Mouse (Mus musculus) thymus, adult 2 months (tissue): ENCODE data around the gene Mapkapk2. TPM values are rescaled to one million over a fixed set of nuclear protein-coding genes. Genes with fewer than 3 reads are reported as not detected.

ENCODE experiments used
- DNase-seq: peaks from one replicate; pipeline ENCODE4 v3.0.0; 2021
- H3K27ac ChIP-seq: fragments of 200-500 bp; 2 replicates; pipeline ENCODE4 v1.5.1; 2012; ENCODE audit warnings: low read length, control low read depth; ENCODE audit not compliant: control insufficient read depth, insufficient read depth
- H3K27me3 ChIP-seq: fragments of 200-500 bp; 2 replicates; pipeline ENCODE4 v1.6.1; 2012; ENCODE audit warnings: mild to moderate bottlenecking, low read length, moderate library complexity, mixed read lengths; ENCODE audit not compliant: control insufficient read depth, insufficient read depth
- H3K36me3 ChIP-seq: fragments of 200-500 bp; 2 replicates; pipeline ENCODE4 v1.6.1; 2012; ENCODE audit warnings: mild to moderate bottlenecking, low read length, moderate library complexity; ENCODE audit not compliant: control insufficient read depth, insufficient read depth
- H3K4me1 ChIP-seq: fragments of 200-500 bp; replicated peaks from 2 replicates; pipeline ENCODE4 v1.6.1; 2012; ENCODE audit warnings: low read length; ENCODE audit not compliant: control insufficient read depth, insufficient read depth
- H3K4me3 ChIP-seq: fragments of 200-500 bp; 2 replicates; pipeline ENCODE4 v1.5.1; 2012; ENCODE audit warnings: mild to moderate bottlenecking, low read length, control low read depth, moderate library complexity; ENCODE audit not compliant: control insufficient read depth, insufficient read depth
- CTCF ChIP-seq: fragments of 200-500 bp; IDR thresholded peaks from 2 replicates; pipeline ENCODE4 v1.5.1; 2012; ENCODE audit warnings: mild to moderate bottlenecking, control low read depth, low read length, moderate library complexity, borderline replicate concordance; ENCODE audit not compliant: control insufficient read depth, poor library complexity, insufficient read depth; ENCODE audit errors: extremely low read depth
- POLR2A ChIP-seq: fragments of 200-500 bp; IDR thresholded peaks from 2 replicates; pipeline ENCODE4 v1.6.1; 2012; ENCODE audit warnings: mild to moderate bottlenecking, low read length, control low read depth, moderate library complexity; ENCODE audit not compliant: control insufficient read depth, poor library complexity, insufficient read depth; ENCODE audit errors: extremely low read depth
- WGBS: fragments of 180-500 bp; shearing (Covaris S2); methylation state at CpG from one replicate; pipeline ENCODE4 v1.1.7; 2018; 5-methylcytosine and 5-hydroxymethylcytosine counted together
- polyA plus RNA-seq: library from polyadenylated mRNA; depleted of rRNA; stranded (reverse); fragments of >200 nt; gene quantifications from 2 replicates; pipeline ENCODE4 v1.2.3, GENCODE M21; 2012

The Mapkapk2 gene
- polyA plus RNA-seq, 1 experiment, result 69.6 TPM

- H3K4me1 ChIP-seq, result no peaks in the 10 kb centered on the region
- 32% methylated on average over 12 of the region's 12 CpGs for WGBS
- no peaks in the 10 kb centered on the region for H3K36me3 ChIP-seq
- DNase-seq, result no peak
- H3K27me3 ChIP-seq, result no peaks in the 10 kb centered on the region
- H3K27ac ChIP-seq, result no peak overlapping the region
- TF ChIP-seq POLR2A, result no peak
- no peak for TF ChIP-seq CTCF
- no peak overlapping the region for H3K4me3 ChIP-seq
Observed at GRCm38 (mm10) chr1:131110525-131111106, 13.0 kb upstream of the Mapkapk2 start.

- H3K4me3 ChIP-seq, result no peak overlapping the region
- DNase-seq, result no peak
- H3K27me3 ChIP-seq, result no peaks in the 10 kb centered on the region
- H3K36me3 ChIP-seq, result no peaks in the 10 kb centered on the region
- TF ChIP-seq POLR2A (no peak), CTCF (no peak)
- peaks cover 6% of the 10 kb centered on the region; the same call in 1 of the 2 replicates for H3K4me1 ChIP-seq
- H3K27ac ChIP-seq, result no peak overlapping the region
- 91% methylated on average over 10 of the region's 10 CpGs for WGBS
Observed at GRCm38 (mm10) chr1:131107575-131108308, 10.1 kb upstream of the Mapkapk2 start.

GRCm38 (mm10) chr1:131103776-131104424 lies 6.3 kb upstream of the Mapkapk2 start:
- H3K27ac ChIP-seq, result no peak overlapping the region
- peaks cover 6% of the 10 kb centered on the region; the same call in 1 of the 2 replicates for H3K4me1 ChIP-seq
- H3K36me3 ChIP-seq, result no peaks in the 10 kb centered on the region
- H3K4me3 ChIP-seq, result no peak overlapping the region
- no peaks in the 10 kb centered on the region for H3K27me3 ChIP-seq
- TF ChIP-seq POLR2A, result no peak
- no peak for TF ChIP-seq CTCF
- no peak for DNase-seq
- WGBS, result 43% methylated on average over 10 of the region's 10 CpGs

GRCm38 (mm10) chr1:131100808-131101207 lies 3.2 kb upstream of the Mapkapk2 start:
- Histone ChIP-seq H3K27ac (no peak overlapping the region), H3K4me1 (peaks cover 12% of the 10 kb centered on the region), H3K4me3 (no peak overlapping the region), H3K27me3 (no peaks in the 10 kb centered on the region), H3K36me3 (no peaks in the 10 kb centered on the region)
- no peak for DNase-seq
- 97% methylated on average over 1 of the region's 1 CpGs for WGBS
- TF ChIP-seq CTCF, result no peak
- TF ChIP-seq POLR2A, result no peak

- H3K27ac ChIP-seq, result no peak overlapping the region
- 1% methylated on average over 95 of the region's 98 CpGs for WGBS
- H3K4me3 ChIP-seq, result peak overlapping the region; percentile 84
- DNase-seq, result peak; percentile 53
- TF ChIP-seq POLR2A, result no peak
- no peak for TF ChIP-seq CTCF
- no peaks in the 10 kb centered on the region for H3K27me3 ChIP-seq
- H3K36me3 ChIP-seq, result no peaks in the 10 kb centered on the region
- peaks cover 16% of the 10 kb centered on the region for H3K4me1 ChIP-seq
Observed at GRCm38 (mm10) chr1:131096803-131097699, 575 bp downstream of the Mapkapk2 start.
